Mouse (Mus musculus): ENCODE measurements around the gene Hoxb6. TPM values are rescaled to one million over a fixed set of nuclear protein-coding genes. Genes with fewer than 3 reads are reported as not detected.
A peak's percentile ranks its signal among the peaks of the same experiment; 100 is the strongest.

Gene Hoxb6
- polyA plus RNA-seq, 1 experiment from 2014 or later: 15.9 TPM

GRCm38 (mm10) chr11:96277151-96278044 is 14.9 kb upstream of the Hoxb6 start:
- H3K27me3 ChIP-seq (ENCODE audit: control insufficient read depth, insufficient read depth, low read length): peaks cover 94% of the 10 kb centered on the region
- H3K4me2 ChIP-seq (replicated peaks; ENCODE audit: low read depth, low read length): no peak overlapping the region
- no peaks in the 10 kb centered on the region for H3K36me3 ChIP-seq (ENCODE audit: control insufficient read depth, insufficient read depth, low read length)
- no peak overlapping the region for H3K4me3 ChIP-seq (ENCODE audit: low read depth, low read length)
- DNase-seq (ENCODE audit: low spot score) (no peak), ATAC-seq (ENCODE audit: low FRiP score) (no peak)
- no peaks in the 10 kb centered on the region for H3K4me1 ChIP-seq (replicated peaks; ENCODE audit: control insufficient read depth, insufficient read depth, low read length)
- 2% methylated on average over 35 of the region's 35 CpGs for WGBS
- no peaks in the 10 kb centered on the region for H3K9me3 ChIP-seq (ENCODE audit: control insufficient read depth, low read length)
- 0 out of 2 replicates have a peak overlapping the region, but pooled peaks have one; percentile 20 for H3K9ac ChIP-seq (ENCODE audit: low read depth, low read length)
- H3K27ac ChIP-seq (ENCODE audit: low read depth, low read length): no peak overlapping the region

GRCm38 (mm10) chr11:96278324-96278723 is 14.0 kb upstream of the Hoxb6 start:
- no peaks in the 10 kb centered on the region for H3K9me3 ChIP-seq (ENCODE audit: control insufficient read depth, low read length)
- no peak for ATAC-seq (ENCODE audit: low FRiP score)
- peaks cover 90% of the 10 kb centered on the region for H3K27me3 ChIP-seq (ENCODE audit: control insufficient read depth, insufficient read depth, low read length)
- 14% methylated on average over 14 of the region's 14 CpGs for WGBS
- no peak overlapping the region for H3K4me3 ChIP-seq (ENCODE audit: low read depth, low read length)
- no peaks in the 10 kb centered on the region for H3K36me3 ChIP-seq (ENCODE audit: control insufficient read depth, insufficient read depth, low read length)
- H3K4me2 ChIP-seq (replicated peaks; ENCODE audit: low read depth, low read length): no peak overlapping the region
- H3K4me1 ChIP-seq (replicated peaks; ENCODE audit: control insufficient read depth, insufficient read depth, low read length): no peaks in the 10 kb centered on the region
- H3K9ac ChIP-seq (ENCODE audit: low read depth, low read length): no peak overlapping the region
- DNase-seq (ENCODE audit: low spot score): no peak
- no peak overlapping the region for H3K27ac ChIP-seq (ENCODE audit: low read depth, low read length)

GRCm38 (mm10) chr11:96278773-96279172 is 13.5 kb upstream of the Hoxb6 start:
- no peak overlapping the region for H3K9ac ChIP-seq (ENCODE audit: low read depth, low read length)
- H3K27ac ChIP-seq (ENCODE audit: low read depth, low read length): no peak overlapping the region
- H3K4me3 ChIP-seq (ENCODE audit: low read depth, low read length): no peak overlapping the region
- peaks cover 90% of the 10 kb centered on the region for H3K27me3 ChIP-seq (ENCODE audit: control insufficient read depth, insufficient read depth, low read length)
- no peaks in the 10 kb centered on the region for H3K9me3 ChIP-seq (ENCODE audit: control insufficient read depth, low read length)
- H3K36me3 ChIP-seq (ENCODE audit: control insufficient read depth, insufficient read depth, low read length): no peaks in the 10 kb centered on the region
- no peaks in the 10 kb centered on the region for H3K4me1 ChIP-seq (replicated peaks; ENCODE audit: control insufficient read depth, insufficient read depth, low read length)
- under 1% methylated on average over 9 of the region's 9 CpGs for WGBS
- DNase-seq (ENCODE audit: low spot score) (peak; percentile 91), ATAC-seq (ENCODE audit: low FRiP score) (no peak)
- H3K4me2 ChIP-seq (replicated peaks; ENCODE audit: low read depth, low read length): no peak overlapping the region

GRCm38 (mm10) chr11:96279421-96280233 is 12.6 kb upstream of the Hoxb6 start:
- no peak overlapping the region for H3K4me3 ChIP-seq (ENCODE audit: low read depth, low read length)
- no peak for DNase-seq (ENCODE audit: low spot score)
- no peak for ATAC-seq (ENCODE audit: low FRiP score)
- 0 out of 2 replicates have a peak overlapping the region, but pooled peaks have one; percentile 7 for H3K9ac ChIP-seq (ENCODE audit: low read depth, low read length)
- no peak overlapping the region; the same call in 1 of the 2 replicates for H3K4me2 ChIP-seq (replicated peaks; ENCODE audit: low read depth, low read length)
- no peaks in the 10 kb centered on the region for H3K4me1 ChIP-seq (replicated peaks; ENCODE audit: control insufficient read depth, insufficient read depth, low read length)
- no peaks in the 10 kb centered on the region for H3K36me3 ChIP-seq (ENCODE audit: control insufficient read depth, insufficient read depth, low read length)
- 2% methylated on average over 31 of the region's 31 CpGs for WGBS
- no peak overlapping the region for H3K27ac ChIP-seq (ENCODE audit: low read depth, low read length)
- H3K9me3 ChIP-seq (ENCODE audit: control insufficient read depth, low read length): no peaks in the 10 kb centered on the region
- peaks cover 90% of the 10 kb centered on the region for H3K27me3 ChIP-seq (ENCODE audit: control insufficient read depth, insufficient read depth, low read length)

- Histone ChIP-seq H3K9me3 (ENCODE audit: control insufficient read depth, low read length) (no peaks in the 10 kb centered on the region), H3K27ac (ENCODE audit: low read depth, low read length) (no peak overlapping the region), H3K9ac (ENCODE audit: low read depth, low read length) (no peak overlapping the region), H3K27me3 (ENCODE audit: control insufficient read depth, insufficient read depth, low read length) (peaks cover 89% of the 10 kb centered on the region), H3K4me2 (replicated peaks; ENCODE audit: low read depth, low read length) (no peak overlapping the region), H3K4me3 (ENCODE audit: low read depth, low read length) (no peak overlapping the region), H3K36me3 (ENCODE audit: control insufficient read depth, insufficient read depth, low read length) (no peaks in the 10 kb centered on the region), H3K4me1 (replicated peaks; ENCODE audit: control insufficient read depth, insufficient read depth, low read length) (no peaks in the 10 kb centered on the region; the same call in 1 of the 2 replicates)
- DNase-seq (ENCODE audit: low spot score) (no peak), ATAC-seq (ENCODE audit: low FRiP score) (no peak)
- 8% methylated on average over 8 of the region's 8 CpGs for WGBS
Measured at GRCm38 (mm10) chr11:96280399-96281378, 11.6 kb upstream of the Hoxb6 start.

- no peaks in the 10 kb centered on the region for H3K36me3 ChIP-seq (ENCODE audit: control insufficient read depth, insufficient read depth, low read length)
- H3K4me2 ChIP-seq (replicated peaks; ENCODE audit: low read depth, low read length): no peak overlapping the region
- peaks cover 88% of the 10 kb centered on the region for H3K27me3 ChIP-seq (ENCODE audit: control insufficient read depth, insufficient read depth, low read length)
- ATAC-seq (ENCODE audit: low FRiP score) (no peak), DNase-seq (ENCODE audit: low spot score) (no peak)
- no peak overlapping the region for H3K27ac ChIP-seq (ENCODE audit: low read depth, low read length)
- no peaks in the 10 kb centered on the region; the same call in 1 of the 2 replicates for H3K4me1 ChIP-seq (replicated peaks; ENCODE audit: control insufficient read depth, insufficient read depth, low read length)
- H3K4me3 ChIP-seq (ENCODE audit: low read depth, low read length): no peak overlapping the region
- H3K9ac ChIP-seq (ENCODE audit: low read depth, low read length): no peak overlapping the region
- WGBS: 4% methylated on average over 18 of the region's 18 CpGs
- no peaks in the 10 kb centered on the region for H3K9me3 ChIP-seq (ENCODE audit: control insufficient read depth, low read length)
Measured at GRCm38 (mm10) chr11:96281396-96281795, 10.9 kb upstream of the Hoxb6 start.

- H3K27me3 ChIP-seq (ENCODE audit: control insufficient read depth, insufficient read depth, low read length): peaks cover 88% of the 10 kb centered on the region
- WGBS: 2% methylated on average over 27 of the region's 27 CpGs
- peak within 1 kb of the TSS; percentile 76; the same call in 1 of the 2 replicates for H3K27ac ChIP-seq (ENCODE audit: low read depth, low read length)
Measured at GRCm38 (mm10) chr11:96281855-96282570, 10.3 kb upstream of the Hoxb6 start, which contains the start of gene Hoxb8. TSS of gene Hoxb8 (plus strand) at chr11:96281905.

More at GRCm38 (mm10) chr11:96281855-96282570, 10.3 kb upstream of the Hoxb6 start, which contains the start of gene Hoxb8:
- peak within 1 kb of the TSS; percentile 37 for H3K4me3 ChIP-seq (ENCODE audit: low read depth, low read length)
- no peak within 1 kb of the TSS for H3K4me2 ChIP-seq (replicated peaks; ENCODE audit: low read depth, low read length)
- no peak for DNase-seq (ENCODE audit: low spot score)
- H3K9ac ChIP-seq (ENCODE audit: low read depth, low read length): no peak within 1 kb of the TSS; the same call in 1 of the 2 replicates
- H3K9me3 ChIP-seq (ENCODE audit: control insufficient read depth, low read length): no peaks in the 10 kb centered on the region
- H3K4me1 ChIP-seq (replicated peaks; ENCODE audit: control insufficient read depth, insufficient read depth, low read length): no peaks in the 10 kb centered on the region; the same call in 1 of the 2 replicates
- no peaks in the 10 kb centered on the region for H3K36me3 ChIP-seq (ENCODE audit: control insufficient read depth, insufficient read depth, low read length)
- no peak for ATAC-seq (ENCODE audit: low FRiP score)

Measured in hindbrain, embryonic 11.5 days (tissue).